Mouse (Mus musculus) erythroblast, adult 5-6 weeks (primary cell): Measurements from ENCODE around the gene Ppp1ca. TPM values are rescaled to one million over a fixed set of nuclear protein-coding genes. Genes with fewer than 3 reads are reported as not detected.
A peak's percentile ranks its signal among the peaks of the same experiment; 100 is the strongest.

Experiments used
- ATAC-seq: replicated peaks from 2 replicates; pipeline ENCODE4 v1.8.0; 2016; ENCODE audit warnings: moderate number of reproducible peaks, mild to moderate bottlenecking, moderate TSS enrichment, inconsistent platforms; ENCODE audit not compliant: poor library complexity, low FRiP score, severe bottlenecking
- total RNA-seq, 2 experiments: library from RNA; stranded (forward) in 1 of 2; stranded (reverse) in 1 of 2; fragments of 150-400 nt in 1 of 2; fragments of 200-764, 138-1000 nt in 1 of 2; gene quantifications; 2 replicates each; pipeline versions ENCODE4 v1.2.3 to v1.2.4; 2015 to 2017; ENCODE audit warnings: low replicate concordance in 2 of 2

The Ppp1ca gene
- total RNA-seq, 2 experiments from 2014 or later, result 100 to 131 TPM

GRCm38 (mm10) chr19:4203604-4204326 is 11.9 kb downstream of the Ppp1ca start:
- ATAC-seq, result no peak

GRCm38 (mm10) chr19:4204889-4205288 is 13.0 kb downstream of the Ppp1ca start:
- ATAC-seq, result no peak

GRCm38 (mm10) chr19:4206971-4207370 is 15.1 kb downstream of the Ppp1ca start:
- ATAC-seq, result peak; percentile 41

DNA sequence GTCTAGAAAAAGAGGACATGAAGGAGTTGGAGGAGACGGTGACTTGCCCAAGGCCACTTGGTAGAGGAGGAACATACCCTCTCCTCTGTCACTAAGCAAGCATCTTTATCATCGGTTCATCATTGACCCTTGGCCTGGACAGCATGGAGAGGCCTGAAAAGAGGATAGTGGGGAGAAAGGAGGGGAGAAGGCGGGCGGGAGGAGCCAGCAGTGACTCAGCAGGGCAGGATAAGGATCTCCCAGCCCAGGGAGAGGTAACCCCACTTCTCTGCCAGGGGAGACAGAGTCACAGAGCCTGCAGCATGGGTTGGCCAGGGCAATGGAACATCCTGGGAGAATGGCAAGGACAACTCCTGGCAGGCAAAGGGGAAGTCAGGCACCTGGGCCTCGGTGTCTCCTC is 16.7 kb downstream of the Ppp1ca start:
- no peak for ATAC-seq

DNA sequence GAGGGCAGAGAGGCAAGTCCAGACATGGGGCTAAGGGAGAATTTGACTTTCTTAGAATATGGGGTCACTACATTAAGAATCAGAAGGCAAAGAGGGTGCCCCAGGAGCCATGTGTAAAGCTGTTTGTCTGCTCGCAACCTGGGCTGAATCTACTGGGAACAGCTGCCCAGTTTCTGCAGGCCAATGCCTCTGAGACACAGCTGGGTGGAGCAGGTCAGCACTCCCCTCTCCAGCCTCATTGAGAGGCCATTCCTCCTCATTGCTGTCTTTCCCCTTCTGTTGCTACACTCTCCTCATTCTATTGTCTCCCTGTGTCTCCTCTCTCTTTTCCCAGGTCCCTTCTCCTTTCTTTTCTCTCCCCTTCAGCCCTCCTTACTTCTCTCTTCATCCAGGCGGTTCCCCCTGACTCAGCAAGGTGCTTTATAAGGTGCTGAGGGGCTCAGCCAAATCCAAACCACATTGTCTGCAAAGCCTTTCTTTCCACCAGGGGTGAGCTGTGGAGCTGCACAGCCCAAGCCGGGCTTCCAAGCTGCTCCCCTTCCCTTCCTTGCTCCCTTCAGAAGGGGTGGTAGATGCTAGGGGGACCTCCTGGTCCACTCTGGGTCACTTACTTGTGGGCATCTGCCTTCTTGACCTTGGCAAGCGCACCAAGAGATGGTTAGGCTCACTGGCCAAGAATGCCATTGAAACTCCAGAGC is 20.2 kb downstream of the Ppp1ca start:
- no peak for ATAC-seq

DNA sequence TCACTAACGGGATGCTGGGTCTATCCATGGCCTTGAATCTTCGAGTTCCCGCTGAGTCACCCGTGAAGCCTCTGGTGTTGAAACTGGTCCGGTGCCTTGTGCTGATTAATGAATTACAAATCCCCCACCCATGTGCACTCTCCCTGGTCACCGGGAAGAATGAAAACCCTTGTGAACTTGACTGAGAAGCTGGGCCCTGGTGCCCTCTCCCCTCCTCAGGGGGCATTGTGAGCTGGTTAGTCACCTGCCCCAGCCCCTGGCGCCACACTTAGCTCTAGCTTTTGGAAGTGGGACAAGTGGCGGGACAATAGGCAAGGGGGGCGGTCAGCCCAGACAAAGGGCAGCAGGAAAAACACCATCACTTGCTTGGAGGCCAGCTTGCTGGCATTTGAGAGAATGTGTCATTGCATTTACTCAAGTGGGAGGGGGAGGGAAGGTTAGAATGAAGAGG is 21.7 kb downstream of the Ppp1ca start:
- no peak for ATAC-seq

GRCm38 (mm10) chr19:4214071-4214770 is 22.4 kb downstream of the Ppp1ca start, which contains the start of the genes Clcf1 and AC109138.7:
Gene Clcf1, plus strand, starts transcription at chr19:4214238.
Gene AC109138.7, plus strand, starts transcription at chr19:4214357.
- ATAC-seq, result no peak

DNA sequence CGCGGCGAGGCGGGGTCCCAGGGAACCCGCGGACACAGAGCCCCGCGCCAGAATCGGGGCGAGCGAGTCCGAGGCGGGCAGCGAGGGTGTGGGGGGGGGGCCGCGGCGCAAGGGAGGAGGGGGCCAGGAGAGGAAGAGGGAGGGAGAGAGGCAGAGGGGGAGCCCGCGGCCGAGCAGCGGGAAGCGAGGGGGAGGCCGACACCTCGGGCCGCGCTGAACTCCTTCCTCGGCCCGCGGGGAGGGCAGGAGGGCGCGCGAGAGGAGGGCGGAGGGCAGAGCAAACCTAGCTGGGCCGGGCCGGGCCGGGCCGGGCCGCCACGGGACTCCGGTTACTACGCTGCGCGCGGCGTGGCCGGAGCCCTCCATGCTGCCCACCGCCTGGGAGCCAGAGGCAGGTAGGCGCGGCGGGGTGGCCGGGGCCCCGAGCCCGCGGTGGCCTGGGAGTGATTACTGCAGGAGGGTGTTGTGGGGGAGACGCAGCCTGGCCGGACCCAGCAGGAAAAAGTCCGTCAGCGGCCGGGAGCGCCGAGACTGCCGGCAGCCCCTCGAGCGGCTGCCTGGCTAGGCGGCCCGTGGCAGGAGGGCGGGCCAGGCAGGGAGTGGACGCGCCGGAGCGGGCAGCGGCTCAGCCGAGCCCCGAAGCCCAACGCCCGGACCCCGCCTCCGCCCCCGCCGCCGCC is 23.0 kb downstream of the Ppp1ca start:
- no peak for ATAC-seq

DNA sequence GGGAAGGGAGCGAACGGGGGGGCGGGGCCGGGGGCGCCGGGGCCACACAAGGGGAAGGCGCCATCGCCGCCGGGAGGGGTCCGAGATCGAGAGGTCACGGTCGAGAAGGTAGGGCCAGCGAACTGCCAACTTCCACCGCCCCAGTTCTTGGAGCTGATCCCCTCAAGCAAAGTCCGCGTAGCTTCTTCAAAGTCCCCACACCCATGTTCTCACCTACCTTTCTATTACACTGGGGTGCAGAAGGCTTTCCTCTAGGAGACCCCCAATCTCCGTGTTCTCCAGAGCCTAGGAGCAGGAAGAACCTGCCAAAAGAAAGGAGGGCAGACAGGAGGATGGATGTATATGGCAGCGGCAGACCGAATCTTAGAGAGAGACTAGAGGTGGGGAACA is 23.6 kb downstream of the Ppp1ca start:
- ATAC-seq, result no peak

DNA sequence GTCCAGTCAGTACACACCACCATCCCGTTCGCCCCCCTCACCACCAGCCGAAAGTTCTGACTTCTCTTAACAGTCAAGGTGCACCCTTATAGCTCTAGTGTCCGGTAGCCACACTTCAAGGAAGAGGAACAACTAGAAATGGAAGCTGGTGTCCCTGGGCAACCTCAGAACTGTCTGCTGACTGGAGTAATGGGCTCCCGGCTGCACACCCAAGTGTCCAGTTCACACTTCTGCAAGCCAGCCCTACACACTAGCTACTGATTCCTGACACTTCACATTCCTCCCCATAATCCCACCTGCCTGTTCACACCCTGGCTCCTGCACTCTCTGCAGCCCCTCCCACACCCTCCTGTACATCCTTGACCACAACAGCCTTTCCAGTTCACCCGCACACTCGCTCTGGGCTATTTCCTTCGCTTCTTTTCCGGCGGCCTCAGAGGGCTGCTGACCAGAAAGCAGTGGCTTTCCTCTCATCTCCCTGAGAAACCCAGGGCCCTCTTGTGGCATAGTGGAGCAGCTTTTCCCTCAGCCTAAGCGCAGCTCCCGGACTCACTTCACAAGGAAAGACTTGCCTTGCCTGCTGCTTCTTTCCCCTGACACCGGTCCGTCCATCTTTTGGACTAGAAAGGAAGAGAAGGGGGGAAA is 24.3 kb downstream of the Ppp1ca start:
- ATAC-seq, result no peak

DNA sequence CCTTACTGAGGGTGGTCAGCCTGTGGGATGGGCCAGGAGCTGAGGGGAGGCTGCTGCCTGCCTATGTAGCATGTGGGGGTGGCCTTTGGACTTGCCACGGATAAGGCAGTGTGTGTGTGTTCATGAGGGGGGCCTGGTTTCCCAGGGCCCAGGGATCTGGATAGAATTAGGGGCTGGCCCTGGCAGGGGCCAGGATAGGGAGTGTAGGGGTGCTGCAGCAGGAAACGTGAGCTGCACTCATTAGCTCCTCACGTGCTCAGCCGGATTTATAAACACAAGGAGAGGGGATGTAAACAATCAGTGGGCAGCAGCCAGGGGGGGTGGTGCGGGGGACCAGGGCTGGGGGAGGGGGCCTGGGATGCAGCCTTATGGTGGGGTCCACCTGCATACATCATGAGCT is 25.3 kb downstream of the Ppp1ca start:
- no peak for ATAC-seq

DNA sequence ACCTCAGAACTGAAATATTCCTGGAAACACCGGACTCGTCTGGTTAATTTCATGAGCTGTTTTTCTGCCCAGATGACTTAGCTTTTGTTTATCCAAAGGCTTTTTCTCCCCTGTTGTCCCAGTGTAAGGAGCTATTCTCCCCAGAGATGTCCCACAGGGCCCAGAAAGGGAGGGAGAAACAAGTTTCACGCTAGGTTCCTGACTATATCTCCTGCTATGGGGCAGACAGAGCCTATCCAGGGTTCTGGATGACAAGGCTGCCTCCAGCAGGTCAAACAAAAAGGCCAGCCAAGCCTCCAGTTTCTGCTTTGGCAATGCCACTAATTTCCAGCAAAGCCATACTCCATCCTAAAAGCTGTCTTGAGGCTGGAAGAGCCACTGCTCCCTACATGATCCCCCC is 26.0 kb downstream of the Ppp1ca start:
- no peak for ATAC-seq

GRCm38 (mm10) chr19:4218293-4218692 is 26.4 kb downstream of the Ppp1ca start:
- ATAC-seq, result no peak

DNA sequence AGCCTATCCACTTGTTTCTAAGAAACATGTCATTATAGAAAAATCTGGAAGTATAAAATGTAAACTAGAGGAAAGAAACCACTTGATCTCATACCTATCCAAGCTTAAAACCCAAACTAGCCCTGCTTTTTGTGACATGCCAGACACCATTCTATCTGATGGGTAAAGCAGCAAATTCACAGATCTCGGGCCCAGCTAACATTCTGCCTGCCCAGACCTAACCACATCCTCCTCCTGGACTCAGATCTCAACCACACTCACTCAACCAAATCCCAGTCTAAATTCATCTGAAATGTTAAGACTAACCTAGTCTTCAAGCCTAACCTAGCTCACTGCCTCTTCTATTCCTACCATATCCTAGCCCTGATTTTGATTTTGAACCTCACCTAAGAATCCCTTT is 26.9 kb downstream of the Ppp1ca start:
- ATAC-seq, result no peak

DNA sequence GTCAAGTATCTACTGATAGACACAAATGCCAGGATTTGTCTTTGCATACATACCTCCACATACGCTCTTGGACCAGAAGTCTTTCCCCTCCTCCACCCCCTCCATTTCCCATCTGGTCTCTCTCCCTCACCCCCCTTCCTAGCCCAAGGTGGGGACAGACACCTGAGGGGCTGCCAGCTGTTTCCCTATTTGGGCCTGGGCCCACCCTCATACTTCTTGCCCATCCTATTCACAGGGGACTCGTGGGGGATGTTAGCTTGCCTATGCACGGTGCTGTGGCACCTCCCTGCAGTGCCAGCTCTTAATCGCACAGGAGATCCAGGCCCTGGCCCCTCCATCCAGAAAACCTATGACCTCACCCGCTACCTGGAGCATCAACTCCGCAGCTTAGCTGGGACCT is 28.1 kb downstream of the Ppp1ca start:
- ATAC-seq, result no peak

- ATAC-seq, result no peak
These were observed 28.6 kb downstream of the Ppp1ca start for GRCm38 (mm10) chr19:4220416-4220815.

GRCm38 (mm10) chr19:4220957-4221743 is 29.3 kb downstream of the Ppp1ca start:
- ATAC-seq, result no peak

GRCm38 (mm10) chr19:4222165-4222564 is 30.3 kb downstream of the Ppp1ca start:
- ATAC-seq, result no peak

GRCm38 (mm10) chr19:4226779-4227178 is 34.9 kb downstream of the Ppp1ca start:
- ATAC-seq, result no peak
